Mouse (Mus musculus): Measurements from ENCODE around the gene Zfp688. TPM values are rescaled to one million over a fixed set of nuclear protein-coding genes. Genes with fewer than 3 reads are reported as not detected.
"Not testable (repeated sequence)": the region's sequence is repeated elsewhere in the genome, so short reads cannot be mapped to it uniquely, and the experiment has no call there.

Zfp688 gene
- total and polyA plus RNA-seq, 2 experiments from 2014 or later = 22.1 to 33.2 TPM

GRCm38 (mm10) chr7:127393157-127393943 lies 28.5 kb downstream of the Zfp688 start, which contains the start of gene E430018J23Rik:
Gene E430018J23Rik (minus strand): TSS chr7:127393629.
- Histone ChIP-seq H3K9ac (replicated peaks; ENCODE audit: low read length) (peak within 1 kb of the TSS; percentile 90), H3K4me1 (ENCODE audit: insufficient read depth, low read length) (0 out of 2 replicates have a peak, but pooled peaks cover 5% of the 10 kb centered on the region), H3K9me3 (ENCODE audit: low read length) (no peaks in the 10 kb centered on the region), H3K36me3 (ENCODE audit: insufficient read depth, low read length) (no peaks in the 10 kb centered on the region), H3K27me3 (ENCODE audit: insufficient read depth, low read length) (no peaks in the 10 kb centered on the region), H3K27ac (peak within 1 kb of the TSS; percentile 89), H3K4me2 (ENCODE audit: low read depth, low read length) (peak within 1 kb of the TSS; percentile 81), H3K4me3 (ENCODE audit: low read length) (peak within 1 kb of the TSS; percentile 71)
- WGBS = under 1% methylated on average over 45 of the region's 45 CpGs
- ATAC-seq (peak; percentile 96), DNase-seq (ENCODE audit: low spot score) (peak; percentile 99)
- no peak for TF ChIP-seq CTCF (IDR thresholded peaks at IDR 0.05; ENCODE audit: low read depth)

- H3K4me3 ChIP-seq (ENCODE audit: low read length) = peak overlapping the region; percentile 71
- 80% methylated on average over 8 of the region's 8 CpGs for WGBS
- no peaks in the 10 kb centered on the region for H3K27me3 ChIP-seq (ENCODE audit: insufficient read depth, low read length)
- no peaks in the 10 kb centered on the region for H3K36me3 ChIP-seq (ENCODE audit: insufficient read depth, low read length)
- ATAC-seq = 0 out of 2 replicates have a peak, but pooled peaks have one; percentile 3
- no peak for DNase-seq (ENCODE audit: low spot score)
- H3K4me2 ChIP-seq (ENCODE audit: low read depth, low read length) = peak overlapping the region; percentile 81
- no peaks in the 10 kb centered on the region for H3K9me3 ChIP-seq (ENCODE audit: low read length)
- H3K9ac ChIP-seq (replicated peaks; ENCODE audit: low read length) = peak overlapping the region; percentile 90
- H3K27ac ChIP-seq = 0 out of 2 replicates have a peak overlapping the region, but pooled peaks have one; percentile 89
- 0 out of 2 replicates have a peak, but pooled peaks cover 5% of the 10 kb centered on the region for H3K4me1 ChIP-seq (ENCODE audit: insufficient read depth, low read length)
- no peak for TF ChIP-seq CTCF (IDR thresholded peaks at IDR 0.05; ENCODE audit: low read depth)
These were observed 29.5 kb downstream of the Zfp688 start for GRCm38 (mm10) chr7:127392251-127392824.

- 0 out of 2 replicates have a peak, but pooled peaks cover 5% of the 10 kb centered on the region for H3K4me1 ChIP-seq (ENCODE audit: insufficient read depth, low read length)
- no peak for TF ChIP-seq CTCF (IDR thresholded peaks at IDR 0.05; ENCODE audit: low read depth)
- H3K27ac ChIP-seq = no peak overlapping the region
- H3K27me3 ChIP-seq (ENCODE audit: insufficient read depth, low read length) = no peaks in the 10 kb centered on the region
- no peak overlapping the region for H3K4me3 ChIP-seq (ENCODE audit: low read length)
- H3K9me3 ChIP-seq (ENCODE audit: low read length) = no peaks in the 10 kb centered on the region
- DNase-seq (ENCODE audit: low spot score) = no peak
- H3K9ac ChIP-seq (replicated peaks; ENCODE audit: low read length) = no peak overlapping the region
- 94% methylated on average over 16 of the region's 16 CpGs for WGBS
- no peak overlapping the region for H3K4me2 ChIP-seq (ENCODE audit: low read depth, low read length)
- no peaks in the 10 kb centered on the region for H3K36me3 ChIP-seq (ENCODE audit: insufficient read depth, low read length)
- no peak for ATAC-seq
These were observed 30.3 kb downstream of the Zfp688 start for GRCm38 (mm10) chr7:127391538-127391937.

- Histone ChIP-seq H3K27me3 (ENCODE audit: insufficient read depth, low read length) (no peaks in the 10 kb centered on the region), H3K4me1 (ENCODE audit: insufficient read depth, low read length) (0 out of 2 replicates have a peak, but pooled peaks cover 5% of the 10 kb centered on the region), H3K4me3 (ENCODE audit: low read length) (no peak overlapping the region), H3K4me2 (ENCODE audit: low read depth, low read length) (no peak overlapping the region), H3K9me3 (ENCODE audit: low read length) (no peaks in the 10 kb centered on the region), H3K9ac (replicated peaks; ENCODE audit: low read length) (no peak overlapping the region), H3K36me3 (ENCODE audit: insufficient read depth, low read length) (no peaks in the 10 kb centered on the region), H3K27ac (no peak overlapping the region)
- ATAC-seq (no peak), DNase-seq (ENCODE audit: low spot score) (no peak)
- TF ChIP-seq CTCF (IDR thresholded peaks at IDR 0.05; ENCODE audit: low read depth) = no peak
- WGBS = 73% methylated on average over 7 of the region's 7 CpGs
These were observed 31.6 kb downstream of the Zfp688 start for GRCm38 (mm10) chr7:127390306-127390705.

- not testable (repeated sequence) for DNase-seq (ENCODE audit: low spot score); H3K36me3 ChIP-seq (ENCODE audit: insufficient read depth, low read length); H3K4me3 ChIP-seq (ENCODE audit: low read length); H3K27me3 ChIP-seq (ENCODE audit: insufficient read depth, low read length); H3K9me3 ChIP-seq (ENCODE audit: low read length); H3K27ac ChIP-seq; H3K4me1 ChIP-seq (ENCODE audit: insufficient read depth, low read length); H3K9ac ChIP-seq (replicated peaks; ENCODE audit: low read length); ATAC-seq; H3K4me2 ChIP-seq (ENCODE audit: low read depth, low read length)
These were observed 33.7 kb downstream of the Zfp688 start for GRCm38 (mm10) chr7:127388201-127388600.

GRCm38 (mm10) chr7:127386641-127387392 lies 35.1 kb downstream of the Zfp688 start, which contains the start of gene 9130019O22Rik:
Gene 9130019O22Rik (minus strand): TSS chr7:127387166.
- TF ChIP-seq CTCF (IDR thresholded peaks at IDR 0.05; ENCODE audit: low read depth) = no peak
- no peaks in the 10 kb centered on the region for H3K36me3 ChIP-seq (ENCODE audit: insufficient read depth, low read length)
- DNase-seq (ENCODE audit: low spot score) = peak; percentile 95
- H3K4me1 ChIP-seq (ENCODE audit: insufficient read depth, low read length) = no peaks in the 10 kb centered on the region
- no peaks in the 10 kb centered on the region for H3K27me3 ChIP-seq (ENCODE audit: insufficient read depth, low read length)
- 14% methylated on average over 35 of the region's 38 CpGs for WGBS
- no peak within 1 kb of the TSS; the same call in 1 of the 2 replicates for H3K27ac ChIP-seq
- peak; percentile 94 for ATAC-seq
- H3K4me3 ChIP-seq (ENCODE audit: low read length) = peak within 1 kb of the TSS; percentile 47
- H3K9me3 ChIP-seq (ENCODE audit: low read length) = no peaks in the 10 kb centered on the region
- peak within 1 kb of the TSS; percentile 49 for H3K9ac ChIP-seq (replicated peaks; ENCODE audit: low read length)
- H3K4me2 ChIP-seq (ENCODE audit: low read depth, low read length) = peak within 1 kb of the TSS; percentile 62

- not testable (repeated sequence) for DNase-seq (ENCODE audit: low spot score); H3K4me1 ChIP-seq (ENCODE audit: insufficient read depth, low read length); H3K27ac ChIP-seq; ATAC-seq; H3K9me3 ChIP-seq (ENCODE audit: low read length); H3K36me3 ChIP-seq (ENCODE audit: insufficient read depth, low read length); H3K4me3 ChIP-seq (ENCODE audit: low read length); H3K4me2 ChIP-seq (ENCODE audit: low read depth, low read length); H3K9ac ChIP-seq (replicated peaks; ENCODE audit: low read length); H3K27me3 ChIP-seq (ENCODE audit: insufficient read depth, low read length)
- WGBS = 87% methylated on average over 4 of the region's 4 CpGs
These were observed 36.3 kb downstream of the Zfp688 start for GRCm38 (mm10) chr7:127385560-127385959.

Data from hindbrain, postnatal 0 days (tissue).